Mouse (Mus musculus) adipose tissue, adult 10 weeks (tissue): ENCODE results near the gene Tmem33. TPM values are rescaled to one million over a fixed set of nuclear protein-coding genes. Genes with fewer than 3 reads are reported as not detected.

Experiments
- polyA plus RNA-seq: library from polyadenylated mRNA; stranded (reverse); fragments of 350-450 nt; fragmentation: Illumina TruSeq; extraction: RNeasy Lipid Tissue Mini Kit (QIAGEN cat#74804); gene quantifications from one replicate; pipeline ENCODE4 v1.2.3, GENCODE M21; 2014; ENCODE audit warnings: low read depth, low replicate concordance

Gene Tmem33
- polyA plus RNA-seq, result 51.5 TPM

DNA sequence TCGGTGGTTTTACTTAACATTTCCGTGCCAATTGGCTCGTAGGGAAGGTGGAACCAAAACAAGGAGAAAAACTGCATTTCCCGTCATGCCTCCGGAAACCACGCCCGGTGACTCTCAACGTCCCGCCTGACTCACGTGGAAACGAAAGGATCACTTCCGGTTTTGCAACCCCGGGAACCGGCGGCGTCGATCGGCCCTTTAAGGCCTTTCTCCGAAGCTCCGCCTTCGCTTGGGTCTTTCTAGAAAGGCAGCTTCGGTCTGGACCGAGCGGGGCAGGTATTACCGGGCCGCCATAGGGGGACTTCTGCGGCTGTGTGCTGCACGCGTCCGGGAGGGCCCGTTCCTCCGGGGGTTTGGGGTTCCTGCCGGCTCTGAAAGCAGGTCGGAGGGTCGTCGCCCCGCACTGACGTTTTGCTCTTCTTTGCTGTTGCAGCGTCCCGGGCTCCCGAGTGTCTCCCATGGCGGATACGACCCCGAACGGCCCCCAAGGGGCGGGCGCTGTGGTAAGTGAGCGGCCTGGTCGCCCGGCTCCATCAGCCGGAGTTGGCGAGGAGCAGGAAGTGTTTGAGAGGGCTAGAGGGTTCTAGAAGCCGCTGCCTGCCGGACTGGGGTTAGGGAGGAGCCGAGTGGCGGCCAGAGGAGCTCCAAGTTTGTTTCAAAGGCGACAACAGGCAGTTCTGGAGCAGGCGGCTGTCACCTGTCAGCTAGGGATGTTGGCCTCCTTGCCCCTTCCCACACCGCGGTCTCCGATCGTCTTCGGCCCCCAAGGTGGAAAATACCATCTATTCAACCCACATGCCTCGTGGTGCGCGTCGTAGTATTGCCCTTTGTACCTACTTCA is at the start of gene Tmem33:
TSS of gene Tmem33 (plus strand) at position 35 of the 841 bp plus-strand sequence.

DNA sequence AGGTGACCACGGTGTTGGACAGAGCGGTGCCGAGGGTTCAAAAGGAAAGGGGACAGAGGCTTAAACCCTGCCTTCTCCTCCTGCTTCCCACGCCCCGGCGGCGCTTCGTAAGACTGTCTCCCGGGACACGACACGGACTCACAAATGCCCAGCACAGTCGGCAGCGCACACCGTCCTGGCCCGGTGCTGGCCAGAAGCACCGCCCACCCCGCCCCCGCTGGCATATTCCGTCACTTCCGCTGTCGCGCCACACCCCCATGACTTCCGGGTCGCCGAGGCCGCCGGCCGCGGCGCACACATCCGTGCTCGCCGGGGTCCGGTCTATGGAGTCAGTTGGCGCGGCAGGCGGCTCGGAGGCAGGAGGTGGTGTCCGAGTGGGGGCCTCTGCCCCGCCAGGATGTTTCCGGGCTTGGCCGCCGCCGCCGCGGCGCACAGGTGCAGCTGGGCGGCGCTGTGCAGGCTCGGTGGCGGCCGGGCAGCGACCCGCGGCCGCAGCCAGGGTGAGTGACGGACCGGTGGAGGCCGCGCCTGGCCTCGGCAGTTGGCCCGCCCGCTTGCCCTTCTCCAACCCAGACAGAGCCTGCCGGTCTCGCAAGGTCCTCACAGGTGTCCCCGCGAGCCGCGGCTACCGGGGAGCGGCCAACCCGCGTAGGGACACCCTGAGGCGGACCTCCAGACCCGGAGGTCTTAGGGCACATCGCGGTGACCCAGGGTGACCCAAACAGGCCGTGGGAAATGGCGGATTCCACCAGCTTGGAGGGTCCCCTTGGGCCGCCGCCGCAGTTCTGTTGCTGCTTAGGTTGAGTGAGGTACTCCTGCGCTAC is 46.5 kb downstream of the Tmem33 start, which contains the start of gene Slc30a9:
TSS of gene Slc30a9 (plus strand) at position 258 of the 824 bp plus-strand sequence.

Other genes starting within 250 kb of the Tmem33 start
- gene Phox2b, start 161.3 kb upstream of the Tmem33 start, polyA plus RNA-seq, result not detected
- 64.8 TPM for gene Slc30a9, start 46.4 kb downstream of the Tmem33 start, polyA plus RNA-seq
- gene Bend4, start 167.7 kb downstream of the Tmem33 start, polyA plus RNA-seq, result 3.6 TPM